Mouse (Mus musculus) kidney, adult 9 months (tissue): ENCODE results near the gene Guk1.

ENCODE experiments used
- DNase-seq: peaks from one replicate; pipeline ENCODE4 v3.0.0; 2022

Guk1 gene

GRCm38 (mm10) chr11:59162443-59163254, 29.4 kb downstream of the Guk1 start:
- peak; percentile 26 for DNase-seq

GRCm38 (mm10) chr11:59161398-59161797, 30.6 kb downstream of the Guk1 start:
- no peak for DNase-seq

GRCm38 (mm10) chr11:59159558-59159957, 32.5 kb downstream of the Guk1 start:
- no peak for DNase-seq

- no peak for DNase-seq
These were observed 32.9 kb downstream of the Guk1 start for GRCm38 (mm10) chr11:59159099-59159498.

- no peak for DNase-seq
These were observed 36.1 kb downstream of the Guk1 start for GRCm38 (mm10) chr11:59155900-59156299.

- no peak for DNase-seq
These were observed 37.8 kb downstream of the Guk1 start for GRCm38 (mm10) chr11:59154220-59154619.

- DNase-seq, result no peak
These were observed 40.3 kb downstream of the Guk1 start for GRCm38 (mm10) chr11:59151729-59152128.

- DNase-seq, result no peak
These were observed 42.7 kb downstream of the Guk1 start for GRCm38 (mm10) chr11:59149302-59149701.

- DNase-seq, result no peak
These were observed 49.0 kb downstream of the Guk1 start for GRCm38 (mm10) chr11:59142962-59143361.

GRCm38 (mm10) chr11:59141772-59142370, 50.1 kb downstream of the Guk1 start:
- DNase-seq, result no peak

GRCm38 (mm10) chr11:59138537-59139486, 53.2 kb downstream of the Guk1 start:
- DNase-seq, result no peak

GRCm38 (mm10) chr11:59136994-59137706, 54.9 kb downstream of the Guk1 start:
- DNase-seq, result no peak

GRCm38 (mm10) chr11:59135904-59136452, 56.0 kb downstream of the Guk1 start, which contains the start of gene Obscn:
Gene Obscn, minus strand, starts transcription at chr11:59136402.
- DNase-seq, result no peak

- no peak for DNase-seq
These were observed 56.8 kb downstream of the Guk1 start for GRCm38 (mm10) chr11:59135051-59135820.

- DNase-seq, result no peak
These were observed 57.5 kb downstream of the Guk1 start for GRCm38 (mm10) chr11:59134373-59134997.
